Mouse (Mus musculus): ENCODE data around the gene Gm42674. TPM values are rescaled to one million over a fixed set of nuclear protein-coding genes. Genes with fewer than 3 reads are reported as not detected.

Gene Gm42674
- total RNA-seq (2021), result not detected

- DNase-seq, result no peak
- intact Hi-C loops (cut with DNase I), result no loop called here
These were observed at the start of gene Gm42674 for GRCm38 (mm10) chr3:90601486-90602110. Gene Gm42674, plus strand, starts transcription at chr3:90601904.

DNA sequence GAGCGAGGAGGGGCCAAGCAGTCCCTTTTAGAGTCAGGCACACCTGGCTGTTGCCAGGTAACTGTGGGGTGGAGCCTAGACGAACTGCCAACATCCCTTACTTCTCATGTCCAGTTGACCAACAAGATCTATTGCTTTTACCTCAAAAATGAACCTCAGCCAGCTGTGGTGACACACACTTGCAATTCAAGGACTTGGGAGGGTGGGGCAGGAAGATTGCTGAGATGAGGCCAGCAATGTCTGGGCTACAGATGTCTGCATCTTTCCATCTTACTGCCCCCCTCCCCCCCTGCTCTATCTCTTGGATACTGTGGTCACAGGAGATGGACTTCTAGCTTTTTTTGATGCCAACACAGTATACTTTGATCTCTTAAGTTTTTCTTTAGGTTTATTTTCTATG is 49.5 kb upstream of the Gm42674 start:
- intact Hi-C loops (cut with DNase I), result no loop called here
- DNase-seq, result no peak

- intact Hi-C loops (cut with DNase I), result no loop called here
- peak; percentile 23 for DNase-seq
These were observed 45.8 kb upstream of the Gm42674 start for GRCm38 (mm10) chr3:90555954-90556353.

- no peak for DNase-seq
- intact Hi-C loops (cut with DNase I), result no loop called here
These were observed 41.6 kb upstream of the Gm42674 start, which contains the start of gene S100a3 for GRCm38 (mm10) chr3:90560008-90560628. Gene S100a3, plus strand, starts transcription at chr3:90560578.

DNA sequence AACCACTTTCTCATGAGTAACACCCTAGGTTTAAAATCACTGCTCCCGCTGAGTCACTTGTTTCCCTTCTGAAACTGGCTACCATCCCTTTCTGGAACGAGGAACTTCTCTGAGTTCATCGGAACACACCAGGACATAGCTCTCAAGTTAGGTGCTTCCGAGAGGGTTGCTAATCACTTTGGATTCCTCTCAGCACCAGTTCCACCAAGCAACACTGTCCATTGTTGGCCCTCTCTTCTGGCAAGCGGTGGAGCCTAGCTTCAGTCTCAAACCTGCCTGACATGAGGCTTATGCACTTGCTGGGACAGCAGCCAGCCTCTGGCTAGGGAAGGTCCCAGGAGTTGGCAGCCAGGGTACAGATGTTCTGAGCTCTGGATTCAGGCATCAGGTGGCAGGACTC is 27.0 kb upstream of the Gm42674 start:
- intact Hi-C loops (cut with DNase I), result no loop called here
- no peak for DNase-seq

GRCm38 (mm10) chr3:90575320-90575719 is 26.4 kb upstream of the Gm42674 start:
- intact Hi-C loops (cut with DNase I), result no loop called here

GRCm38 (mm10) chr3:90576351-90577001 is 25.2 kb upstream of the Gm42674 start:
- intact Hi-C loops (cut with DNase I), result no loop called here
- no peak for DNase-seq

More at GRCm38 (mm10) chr3:90575320-90575719, 26.4 kb upstream of the Gm42674 start:
- DNase-seq, result no peak

- intact Hi-C loops (cut with DNase I), result no loop called here
- no peak for DNase-seq
These were observed 22.3 kb upstream of the Gm42674 start for GRCm38 (mm10) chr3:90579433-90579832.

GRCm38 (mm10) chr3:90581141-90581540 is 20.6 kb upstream of the Gm42674 start:
- no peak for DNase-seq
- intact Hi-C loops (cut with DNase I), result no loop called here

DNA sequence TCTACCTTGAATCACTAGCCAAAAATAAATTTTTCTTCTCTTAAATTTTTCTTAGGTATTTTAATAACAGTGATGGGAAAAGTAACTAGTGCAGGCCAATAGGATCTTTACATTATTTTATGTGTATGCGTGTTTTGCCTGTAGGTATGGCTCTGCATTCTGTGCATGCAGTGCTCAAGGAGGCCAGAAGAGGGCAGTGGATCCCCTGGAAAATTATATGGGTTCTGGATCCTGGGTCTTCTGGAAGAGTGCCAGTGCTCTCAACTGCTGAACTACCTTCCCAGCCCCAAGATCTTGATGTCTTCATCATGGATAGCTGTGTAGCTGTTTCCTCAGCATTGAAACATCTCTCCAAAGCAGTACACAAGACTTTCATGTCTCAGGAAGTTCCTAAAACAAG is 19.5 kb upstream of the Gm42674 start:
- intact Hi-C loops (cut with DNase I), result no loop called here
- DNase-seq, result no peak

GRCm38 (mm10) chr3:90582556-90582955 is 19.1 kb upstream of the Gm42674 start:
- DNase-seq, result no peak

GRCm38 (mm10) chr3:90583893-90584292 is 17.8 kb upstream of the Gm42674 start:
- intact Hi-C loops (cut with DNase I), result no loop called here
- peak; percentile 60 for DNase-seq

More at GRCm38 (mm10) chr3:90582556-90582955, 19.1 kb upstream of the Gm42674 start:
- intact Hi-C loops (cut with DNase I), result no loop called here

GRCm38 (mm10) chr3:90585595-90585994 is 16.1 kb upstream of the Gm42674 start:
- DNase-seq, result peak; percentile 47
- intact Hi-C loops (cut with DNase I), result loop anchor here (5.0 kb wide), 1 partner anchor 67 kb away; the partner anchor contains the start of gene S100a7a

- no peak for DNase-seq
- intact Hi-C loops (cut with DNase I), result loop anchor here (5.0 kb wide), 1 partner anchor 66 kb away; the partner anchor contains the start of gene S100a7a
These were observed 15.6 kb upstream of the Gm42674 start for GRCm38 (mm10) chr3:90586016-90586643.

- intact Hi-C loops (cut with DNase I), result loop anchor here (5.0 kb wide), 1 partner anchor 65 kb away; the partner anchor contains the start of gene S100a7a
- DNase-seq, result no peak
These were observed 14.8 kb upstream of the Gm42674 start for GRCm38 (mm10) chr3:90586906-90587305.

GRCm38 (mm10) chr3:90587361-90588101 is 14.2 kb upstream of the Gm42674 start:
- intact Hi-C loops (cut with DNase I), result loop anchor here (5.0 kb wide), 1 partner anchor 65 kb away; the partner anchor contains the start of gene S100a7a
- DNase-seq, result no peak

GRCm38 (mm10) chr3:90589390-90589789 is 12.3 kb upstream of the Gm42674 start:
- intact Hi-C loops (cut with DNase I), result loop anchor here (5.0 kb wide), 1 partner anchor 63 kb away; the partner anchor contains the start of gene S100a7a

GRCm38 (mm10) chr3:90589947-90590346 is 11.8 kb upstream of the Gm42674 start, which contains the start of gene S100a2:
Gene S100a2, plus strand, starts transcription at chr3:90590247.
- intact Hi-C loops (cut with DNase I), result loop anchor here (5.0 kb wide), 1 partner anchor 62 kb away; the partner anchor contains the start of gene S100a7a

More at GRCm38 (mm10) chr3:90589390-90589789, 12.3 kb upstream of the Gm42674 start:
- no peak for DNase-seq

GRCm38 (mm10) chr3:90594466-90594865 is 7.2 kb upstream of the Gm42674 start:
- DNase-seq, result no peak
- intact Hi-C loops (cut with DNase I), result no loop called here

More at GRCm38 (mm10) chr3:90589947-90590346, 11.8 kb upstream of the Gm42674 start, which contains the start of gene S100a2:
- no peak for DNase-seq

GRCm38 (mm10) chr3:90595556-90595955 is 6.1 kb upstream of the Gm42674 start:
- DNase-seq, result no peak
- intact Hi-C loops (cut with DNase I), result no loop called here
